Mouse (Mus musculus) E14TG2a.4 (cell line): Measurements from ENCODE around the gene Iqub.

Experiments used
- H3K27me3 ChIP-seq: 2 replicates; pipeline ENCODE4 v1.6.1; 2014; ENCODE audit warnings: low read length, control low read depth; ENCODE audit not compliant: insufficient read depth
- H3K36me3 ChIP-seq: 2 replicates; pipeline ENCODE4 v1.6.1; 2014; ENCODE audit warnings: low read length, control low read depth; ENCODE audit not compliant: insufficient read depth
- H3K4me1 ChIP-seq: replicated peaks from 2 replicates; pipeline ENCODE4 v1.6.1; 2014; ENCODE audit warnings: low read depth, low read length, control low read depth
- H3K4me3 ChIP-seq: replicated peaks from 2 replicates; pipeline ENCODE4 v1.5.1; 2014; ENCODE audit warnings: mild to moderate bottlenecking, low read length
- H3K9me3 ChIP-seq: 2 replicates; pipeline ENCODE4 v1.6.1; 2014; ENCODE audit warnings: low read length, control low read depth
- CTCF ChIP-seq: conservative IDR thresholded peaks from 2 replicates; pipeline ENCODE4 v1.5.1; 2014; ENCODE audit warnings: low read length
- NANOG ChIP-seq: IDR thresholded peaks from 2 replicates; pipeline ENCODE4 v1.6.1; 2014; ENCODE audit warnings: borderline replicate concordance, low read length, mixed read lengths
- POU5F1 ChIP-seq: IDR thresholded peaks from 2 replicates; pipeline ENCODE4 v1.6.1; 2014; ENCODE audit warnings: low read length, borderline replicate concordance

Gene Iqub

GRCm38 (mm10) chr6:24514552-24515284 is at the start of gene Iqub:
Gene Iqub (minus strand): TSS chr6:24515067.
- Histone ChIP-seq H3K4me1 (peaks cover 8% of the 10 kb centered on the region; the same call in 1 of the 2 replicates), H3K4me3 (no peak within 1 kb of the TSS), H3K27me3 (no peaks in the 10 kb centered on the region), H3K9me3 (no peaks in the 10 kb centered on the region), H3K36me3 (peaks cover 15% of the 10 kb centered on the region)
- no peak for TF ChIP-seq CTCF
- no peak for TF ChIP-seq POU5F1
- TF ChIP-seq NANOG = no peak

- Histone ChIP-seq H3K4me1 (no peaks in the 10 kb centered on the region), H3K9me3 (no peaks in the 10 kb centered on the region), H3K36me3 (no peaks in the 10 kb centered on the region), H3K27me3 (no peaks in the 10 kb centered on the region), H3K4me3 (no peak overlapping the region)
- TF ChIP-seq CTCF (no peak), NANOG (no peak), POU5F1 (no peak)
Measured at GRCm38 (mm10) chr6:24564081-24564480, 49.2 kb upstream of the Iqub start.

GRCm38 (mm10) chr6:24555488-24555887 is 40.6 kb upstream of the Iqub start:
- Histone ChIP-seq H3K36me3 (no peaks in the 10 kb centered on the region), H3K4me3 (no peak overlapping the region), H3K9me3 (no peaks in the 10 kb centered on the region), H3K27me3 (no peaks in the 10 kb centered on the region), H3K4me1 (no peaks in the 10 kb centered on the region)
- TF ChIP-seq NANOG = no peak
- no peak for TF ChIP-seq POU5F1
- TF ChIP-seq CTCF = no peak

GRCm38 (mm10) chr6:24554427-24555086 is 39.7 kb upstream of the Iqub start:
- no peaks in the 10 kb centered on the region for H3K36me3 ChIP-seq
- no peaks in the 10 kb centered on the region for H3K4me1 ChIP-seq
- no peaks in the 10 kb centered on the region for H3K27me3 ChIP-seq
- TF ChIP-seq CTCF (no peak), POU5F1 (no peak), NANOG (no peak)
- H3K9me3 ChIP-seq = no peaks in the 10 kb centered on the region
- H3K4me3 ChIP-seq = no peak overlapping the region

- Histone ChIP-seq H3K4me3 (no peak overlapping the region), H3K27me3 (no peaks in the 10 kb centered on the region), H3K36me3 (no peaks in the 10 kb centered on the region), H3K4me1 (no peaks in the 10 kb centered on the region), H3K9me3 (no peaks in the 10 kb centered on the region)
- TF ChIP-seq CTCF (no peak), NANOG (no peak), POU5F1 (no peak)
Measured at GRCm38 (mm10) chr6:24552046-24552445, 37.2 kb upstream of the Iqub start.

GRCm38 (mm10) chr6:24549801-24550200 is 34.9 kb upstream of the Iqub start:
- no peak for TF ChIP-seq NANOG
- no peak for TF ChIP-seq POU5F1
- no peaks in the 10 kb centered on the region for H3K36me3 ChIP-seq
- no peaks in the 10 kb centered on the region for H3K9me3 ChIP-seq
- no peak overlapping the region for H3K4me3 ChIP-seq
- no peaks in the 10 kb centered on the region for H3K4me1 ChIP-seq
- H3K27me3 ChIP-seq = no peaks in the 10 kb centered on the region

GRCm38 (mm10) chr6:24546716-24547420 is 32.0 kb upstream of the Iqub start:
- Histone ChIP-seq H3K4me1 (no peaks in the 10 kb centered on the region), H3K27me3 (no peaks in the 10 kb centered on the region), H3K4me3 (no peak overlapping the region), H3K36me3 (no peaks in the 10 kb centered on the region), H3K9me3 (no peaks in the 10 kb centered on the region)
- TF ChIP-seq POU5F1 (no peak), CTCF (no peak), NANOG (no peak)

- no peaks in the 10 kb centered on the region for H3K27me3 ChIP-seq
- no peak overlapping the region for H3K4me3 ChIP-seq
- H3K4me1 ChIP-seq = no peaks in the 10 kb centered on the region
- no peak for TF ChIP-seq NANOG
- no peak for TF ChIP-seq CTCF
- TF ChIP-seq POU5F1 = no peak
- no peaks in the 10 kb centered on the region for H3K9me3 ChIP-seq
- H3K36me3 ChIP-seq = no peaks in the 10 kb centered on the region
Measured at GRCm38 (mm10) chr6:24543119-24543591, 28.3 kb upstream of the Iqub start.
